Mouse (Mus musculus) gastrocnemius, adult 8-10 months (tissue): ENCODE data around the gene Cfap126. TPM values are rescaled to one million over a fixed set of nuclear protein-coding genes. Genes with fewer than 3 reads are reported as not detected.
"Not testable (repeated sequence)": the region's sequence is repeated elsewhere in the genome, so short reads cannot be mapped to it uniquely, and the experiment has no call there.

ENCODE experiments used
- DNase-seq, 2 experiments: peaks; one replicate each; pipeline ENCODE4 v3.0.0; 2022; ENCODE audit warnings: low spot score in 2 of 2
- total RNA-seq, 4 experiments: library from RNA; stranded (reverse); gene quantifications; 2 replicates each; pipeline ENCODE4 v1.2.4; 2022

Cfap126 gene
- total RNA-seq: 1 to 10 TPM in 3 of 4 experiments, under 1 TPM in 1; 0.56 to 1.3 (median 1.2) TPM

- peak; percentile 88 to 91 for DNase-seq
Observed at GRCm38 (mm10) chr1:171113873-171114299, at the start of gene Cfap126. Gene Cfap126, plus strand, starts transcription at chr1:171113918.

- peak; percentile 64 to 65 for DNase-seq
Observed at GRCm38 (mm10) chr1:171064491-171065242, 49.1 kb upstream of the Cfap126 start, which contains the start of gene Fcgr3. Gene Fcgr3, minus strand, starts transcription at chr1:171064935.

GRCm38 (mm10) chr1:171065243-171065587, 48.5 kb upstream of the Cfap126 start:
- DNase-seq: not testable (repeated sequence)

GRCm38 (mm10) chr1:171065768-171066167, 48.0 kb upstream of the Cfap126 start:
- peak; percentile 20 to 23 for DNase-seq

GRCm38 (mm10) chr1:171066583-171066982, 47.1 kb upstream of the Cfap126 start:
- DNase-seq: not testable (repeated sequence)

GRCm38 (mm10) chr1:171067928-171068327, 45.8 kb upstream of the Cfap126 start:
- not testable (repeated sequence) for DNase-seq

- not testable (repeated sequence) for DNase-seq
Observed at GRCm38 (mm10) chr1:171069508-171069907, 44.2 kb upstream of the Cfap126 start.

GRCm38 (mm10) chr1:171070879-171071278, 42.8 kb upstream of the Cfap126 start:
- DNase-seq: not testable (repeated sequence)

GRCm38 (mm10) chr1:171071726-171072125, 42.0 kb upstream of the Cfap126 start:
- DNase-seq: not testable (repeated sequence)

GRCm38 (mm10) chr1:171072217-171072616, 41.5 kb upstream of the Cfap126 start:
- not testable (repeated sequence) for DNase-seq

- DNase-seq: not testable (repeated sequence)
Observed at GRCm38 (mm10) chr1:171074283-171074682, 39.4 kb upstream of the Cfap126 start.

- DNase-seq: not testable (repeated sequence)
Observed at GRCm38 (mm10) chr1:171076176-171076575, 37.5 kb upstream of the Cfap126 start.

- DNase-seq: not testable (repeated sequence)
Observed at GRCm38 (mm10) chr1:171077192-171077591, 36.5 kb upstream of the Cfap126 start.

GRCm38 (mm10) chr1:171077955-171078354, 35.8 kb upstream of the Cfap126 start:
- not testable (repeated sequence) for DNase-seq

GRCm38 (mm10) chr1:171078419-171078818, 35.3 kb upstream of the Cfap126 start:
- not testable (repeated sequence) for DNase-seq

- DNase-seq: not testable (repeated sequence)
Observed at GRCm38 (mm10) chr1:171079345-171079744, 34.4 kb upstream of the Cfap126 start.

GRCm38 (mm10) chr1:171079825-171080224, 33.9 kb upstream of the Cfap126 start:
- DNase-seq: not testable (repeated sequence)

- DNase-seq: not testable (repeated sequence)
Observed at GRCm38 (mm10) chr1:171081512-171082231, 32.0 kb upstream of the Cfap126 start.

GRCm38 (mm10) chr1:171085718-171086117, 28.0 kb upstream of the Cfap126 start:
- DNase-seq: no peak

GRCm38 (mm10) chr1:171088237-171088869, 25.4 kb upstream of the Cfap126 start:
- DNase-seq: not testable (repeated sequence)

GRCm38 (mm10) chr1:171089891-171090290, 23.8 kb upstream of the Cfap126 start:
- no peak for DNase-seq

- DNase-seq: no peak
Observed at GRCm38 (mm10) chr1:171090761-171091160, 23.0 kb upstream of the Cfap126 start.
